Mouse (Mus musculus) layer of hippocampus, postnatal 10 days (tissue): Measurements from ENCODE around the gene Krt71. TPM values are rescaled to one million over a fixed set of nuclear protein-coding genes. Genes with fewer than 3 reads are reported as not detected.

Experiments
- DNase-seq, 2 experiments: peaks; one replicate each; pipeline ENCODE4 v3.0.0; 2021; ENCODE audit warnings: low spot score in 2 of 2
- microRNA-seq, 2 experiments: library from miRNA; unstranded; fragments of <30 nt; microRNA quantifications; one replicate each; pipeline ENCODE4 v1.2.0; 2021
- total RNA-seq, 2 experiments: library from RNA; stranded (reverse); gene quantifications; 2 replicates each; pipeline ENCODE4 v1.2.3; 2021

The Krt71 gene
- total RNA-seq, 2 experiments from 2014 or later: not detected

- no peak for DNase-seq
Measured at GRCm38 (mm10) chr15:101688161-101688560, 54.7 kb downstream of the Krt71 start.

Small RNAs within 50 kb of the gene (microRNA-seq; reads per million reads assigned to microRNA genes)
- gene Gm44323: 0 reads per million in 2 experiments
- 0 reads per million in 2 experiments for gene Gm44342

Other genes with a start within 250 kb of the Krt71 start
- gene Gm49425, start 225.8 kb downstream of the Krt71 start, total RNA-seq: not detected
- not detected for gene Krt84, start 210.3 kb downstream of the Krt71 start, total RNA-seq
- gene Krt82, start 192.4 kb downstream of the Krt71 start, total RNA-seq: not detected
- gene Krt90, start 180.2 kb downstream of the Krt71 start, total RNA-seq: under 1 TPM in 1 of 2 experiments, not detected in 1; 0.25 TPM
- gene Krt75, start 169.2 kb downstream of the Krt71 start, total RNA-seq: under 1 TPM in 1 of 2 experiments, not detected in 1; 0.13 TPM
- not detected for gene Gm5414, start 114.9 kb downstream of the Krt71 start, total RNA-seq
- not detected for gene Gm5478, start 95.7 kb downstream of the Krt71 start, total RNA-seq
- gene Krt6b, start 62.8 kb downstream of the Krt71 start, total RNA-seq: not detected
- gene Krt6a, start 48.8 kb downstream of the Krt71 start, total RNA-seq: not detected
- not detected for gene Krt5, start 30.2 kb downstream of the Krt71 start, total RNA-seq
- gene Krt72, start 43.4 kb upstream of the Krt71 start, total RNA-seq: not detected
- 1 to 10 TPM; 2.7 to 4.4 TPM for gene Krt73, start 59.2 kb upstream of the Krt71 start, total RNA-seq
- 1 to 10 TPM; 2.0 to 2.1 TPM for gene Krt2, start 75.1 kb upstream of the Krt71 start, total RNA-seq
- 1 to 10 TPM; 5.4 to 6.9 TPM for gene Krt1, start 107.7 kb upstream of the Krt71 start, total RNA-seq
- gene Krt77, start 126.6 kb upstream of the Krt71 start, total RNA-seq: 10 to 100 TPM in 1 of 2 experiments, 1 to 10 TPM in 1; 9.5 to 10.4 TPM
- not detected for gene Krt76, start 149.8 kb upstream of the Krt71 start, total RNA-seq
- not detected for gene Krt4, start 181.6 kb upstream of the Krt71 start, total RNA-seq
- gene Krt79, start 197.2 kb upstream of the Krt71 start, total RNA-seq: under 1 TPM; 0.34 to 0.51 TPM
- not detected for gene Krt78, start 211.2 kb upstream of the Krt71 start, total RNA-seq